Mouse (Mus musculus) CH12.LX (cell line): ENCODE results near the gene Arhgef28. TPM values are rescaled to one million over a fixed set of nuclear protein-coding genes. Genes with fewer than 3 reads are reported as not detected.

Experiments used
- DNase-seq: peaks from one replicate; pipeline ENCODE4 v3.0.0-alpha.2; 2013; ENCODE audit errors: extremely low read depth
- H3K27ac ChIP-seq: 2 replicates; pipeline ENCODE4 v1.5.1; 2012; ENCODE audit warnings: low read depth, mild to moderate bottlenecking, control low read depth, moderate library complexity; ENCODE audit not compliant: insufficient read depth
- H3K27me3 ChIP-seq: replicated peaks from 2 replicates; pipeline ENCODE3; 2012; ENCODE audit warnings: inconsistent platforms
- H3K36me3 ChIP-seq, 2 experiments: replicated peaks in 1 of 2; 2 replicates each; pipeline versions ENCODE3 to v1.6.1; 2012; ENCODE audit warnings: inconsistent platforms in 1 of 2, low read length in 1 of 2, mild to moderate bottlenecking in 1 of 2, mixed read lengths in 1 of 2, moderate library complexity in 1 of 2; ENCODE audit not compliant: control insufficient read depth in 1 of 2, insufficient read depth in 1 of 2
- H3K4me1 ChIP-seq, 2 experiments: 2 replicates each; pipeline ENCODE4 v1.6.1; 2012; ENCODE audit warnings: inconsistent platforms in 1 of 2, moderate library complexity in 1 of 2; ENCODE audit not compliant: insufficient read depth in 2 of 2, control insufficient read depth in 1 of 2
- H3K4me2 ChIP-seq: 2 replicates; pipeline ENCODE4 v1.6.1; 2012; ENCODE audit warnings: low read depth, mild to moderate bottlenecking, control low read depth; ENCODE audit not compliant: poor library complexity, insufficient read depth, severe bottlenecking
- H3K4me3 ChIP-seq, 3 experiments: fragments of 150-350 bp in 1 of 3; sonication (generic) in 1 of 3; replicated peaks in 1 of 3; 2 replicates each; pipeline versions ENCODE3 to v1.5.1; 2011 to 2012; ENCODE audit warnings: low read depth in 2 of 3, low read length in 2 of 3, mild to moderate bottlenecking in 2 of 3, moderate library complexity in 2 of 3, control low read depth in 1 of 3, improper control_type of control experiment in 1 of 3, inconsistent platforms in 1 of 3, mixed read lengths in 1 of 3; ENCODE audit not compliant: poor library complexity in 1 of 3
- H3K79me2 ChIP-seq: replicated peaks from 2 replicates; pipeline ENCODE4 v1.6.1; 2012; ENCODE audit warnings: mild to moderate bottlenecking, moderate library complexity; ENCODE audit not compliant: control insufficient read depth, poor library complexity, insufficient read depth, severe bottlenecking; ENCODE audit errors: extremely low read depth
- H3K9ac ChIP-seq: 2 replicates; pipeline ENCODE4 v1.6.1; 2012; ENCODE audit warnings: low read depth, mild to moderate bottlenecking, control low read depth, moderate library complexity; ENCODE audit not compliant: insufficient read depth
- H3K9me3 ChIP-seq: replicated peaks from 2 replicates; pipeline ENCODE3; 2012; ENCODE audit warnings: low read length, inconsistent platforms, mixed read lengths
- CHD2 ChIP-seq: IDR thresholded peaks from 2 replicates; pipeline ENCODE4 v1.6.1; 2011; ENCODE audit warnings: low read length, improper control_type of control experiment
- CTCF ChIP-seq, 2 experiments: IDR thresholded peaks in 1 of 2; conservative IDR thresholded peaks in 1 of 2; 2 replicates each; pipeline ENCODE4 v1.5.1; 2011 to 2012; ENCODE audit warnings: low read depth in 2 of 2, low read length in 2 of 2, improper control_type of control experiment in 1 of 2, inconsistent platforms in 1 of 2, mild to moderate bottlenecking in 1 of 2, moderate library complexity in 1 of 2
- EP300 ChIP-seq: IDR thresholded peaks from 2 replicates; pipeline ENCODE4 v1.6.1; 2011; ENCODE audit warnings: low read length, improper control_type of control experiment
- ETS1 ChIP-seq: conservative IDR thresholded peaks from 2 replicates; pipeline ENCODE4 v1.6.1; 2012; ENCODE audit warnings: low read depth, mild to moderate bottlenecking, inconsistent platforms, low read length, improper control_type of control experiment, moderate library complexity
- IRF4 ChIP-seq: IDR thresholded peaks from 2 replicates; pipeline ENCODE4 v1.6.1; 2014; ENCODE audit warnings: low read depth, mild to moderate bottlenecking, inconsistent platforms, low read length, improper control_type of control experiment
- JUND ChIP-seq: conservative IDR thresholded peaks from 2 replicates; pipeline ENCODE4 v1.6.1; 2011; ENCODE audit warnings: low read depth, low read length, improper control_type of control experiment
- KAT2A ChIP-seq: IDR thresholded peaks from 2 replicates; pipeline ENCODE4 v1.6.1; 2012; ENCODE audit warnings: low read length, improper control_type of control experiment, inconsistent platforms; ENCODE audit not compliant: insufficient replicate concordance
- MAZ ChIP-seq: IDR thresholded peaks from 2 replicates; pipeline ENCODE4 v1.6.1; 2012; ENCODE audit warnings: low read depth, mild to moderate bottlenecking, inconsistent platforms, low read length, improper control_type of control experiment, moderate library complexity
- MEF2A ChIP-seq: IDR thresholded peaks from 2 replicates; pipeline ENCODE4 v1.6.1; 2014; ENCODE audit warnings: low read depth, mild to moderate bottlenecking, inconsistent platforms, low read length, improper control_type of control experiment, borderline replicate concordance
- POLR2AphosphoS2 ChIP-seq: IDR thresholded peaks from 2 replicates; pipeline ENCODE4 v1.6.1; 2011; ENCODE audit warnings: low read depth, low read length, improper control_type of control experiment
- RCOR1 ChIP-seq: conservative IDR thresholded peaks from 2 replicates; pipeline ENCODE4 v1.6.1; 2012; ENCODE audit warnings: low read depth, mild to moderate bottlenecking, inconsistent platforms, low read length, improper control_type of control experiment
- SIN3A ChIP-seq: IDR thresholded peaks from 2 replicates; pipeline ENCODE4 v1.6.1; 2012; ENCODE audit warnings: low read length, improper control_type of control experiment, inconsistent platforms
- SMC3 ChIP-seq: IDR thresholded peaks from 2 replicates; pipeline ENCODE4 v1.6.1; 2011; ENCODE audit warnings: low read depth, low read length, improper control_type of control experiment
- UBTF ChIP-seq: IDR thresholded peaks from 2 replicates; pipeline ENCODE4 v1.6.1; 2012; ENCODE audit warnings: low read depth, mild to moderate bottlenecking, inconsistent platforms, low read length, improper control_type of control experiment, moderate library complexity
- USF1 ChIP-seq: IDR thresholded peaks from 2 replicates; pipeline ENCODE4 v1.6.1; 2014; ENCODE audit warnings: low read depth, mild to moderate bottlenecking, inconsistent platforms, low read length, improper control_type of control experiment
- USF2 ChIP-seq: conservative IDR thresholded peaks from 2 replicates; pipeline ENCODE4 v1.6.1; 2011; ENCODE audit warnings: low read depth, low read length, improper control_type of control experiment
- ZC3H11A ChIP-seq: IDR thresholded peaks from 2 replicates; pipeline ENCODE4 v1.6.1; 2012; ENCODE audit warnings: low read depth, mild to moderate bottlenecking, inconsistent platforms, low read length, improper control_type of control experiment
- dilution Hi-C: fragments of 300-500 bp; cut with MboI; formaldehyde crosslinking; loops from 2 replicates; pipeline ENCODE4 v1.14.3; 2020; ENCODE audit warnings: low sequenced_read_pairs; ENCODE audit not compliant: extremely low pct_unique_long_range_greater_than_20kb, extremely low pct_ligation_motif_present
- in situ Hi-C: fragments of 300-500 bp; cut with MboI; formaldehyde crosslinking; loops from 3 replicates; pipeline ENCODE4 v1.14.3; 2019; ENCODE audit warnings: low sequenced_read_pairs, low pct_ligation_motif_present, low pct_unique_long_range_greater_than_20kb, mixed read lengths
- polyA plus RNA-seq: library from polyadenylated mRNA; unstranded; fragments of >175 nt; gene quantifications from 2 replicates; pipeline ENCODE4 v1.2.1, GENCODE M21; 2012; ENCODE audit warnings: low read depth; ENCODE audit not compliant: insufficient read length
- total RNA-seq, 2 experiments: library from RNA; depleted of rRNA; stranded (reverse); fragments of 300-350 nt in 1 of 2; fragments of >200 nt in 1 of 2; gene quantifications; 2 replicates each; pipeline ENCODE4 v1.2.3; 2012 to 2014

Arhgef28 gene
- total RNA-seq (2012; rRNA removed), result 0.04 and 0.08 TPM in 2 replicates
- 0.07 and 0.23 TPM in 2 replicates for total RNA-seq (2014; rRNA removed)
- 0.20 and 0.24 TPM in 2 replicates for polyA plus RNA-seq

GRCm38 (mm10) chr13:98205771-98206545 lies at the start of gene Arhgef28:
Arhgef28 (minus strand) TSS chr13:98206439.
- peak within 1 kb of the TSS in 2 of 3 experiments; percentile 50 to 57 for H3K4me3 ChIP-seq
- no peaks in the 10 kb centered on the region for H3K36me3 ChIP-seq
- H3K9ac ChIP-seq, result peak within 1 kb of the TSS; percentile 31; the same call in 1 of the 2 replicates
- in situ Hi-C loops (no loop called here), dilution Hi-C loops (no loop called here)
- TF ChIP-seq EP300 (no peak), UBTF (peak; percentile 98), CHD2 (no peak), SMC3 (peak; percentile 44), SIN3A (0 out of 2 replicates have a peak, but pooled peaks have one; percentile 37), IRF4 (0 out of 2 replicates have a peak, but pooled peaks have one; percentile 19), CTCF (conservative IDR thresholded peaks at IDR 0.05 in 1 of 2, IDR thresholded peaks at IDR 0.05 in 1 of 2; ENCODE audit: low read depth in 2 of 2, low read length in 2 of 2) (peak in 1 of 2 experiments; percentile 70; a peak in 2 of 4 replicates)
- DNase-seq, result no peak
- peaks cover 0 to 18% of the 10 kb centered on the region in 2 experiments; a peak in 3 of 4 replicates for H3K4me1 ChIP-seq
- H3K79me2 ChIP-seq, result no peaks in the 10 kb centered on the region
- H3K27ac ChIP-seq, result no peak within 1 kb of the TSS
- peaks cover 3% of the 10 kb centered on the region for H3K9me3 ChIP-seq
- peaks cover 34% of the 10 kb centered on the region for H3K27me3 ChIP-seq
- H3K4me2 ChIP-seq, result peak within 1 kb of the TSS; percentile 99

- Histone ChIP-seq H3K9me3 (no peaks in the 10 kb centered on the region), H3K4me3 (no peak overlapping the region), H3K9ac (no peak overlapping the region), H3K27ac (no peak overlapping the region), H3K4me1 (no peaks in the 10 kb centered on the region), H3K4me2 (no peak overlapping the region), H3K36me3 (peaks cover 70 to 96% of the 10 kb centered on the region in 2 experiments), H3K27me3 (no peaks in the 10 kb centered on the region), H3K79me2 (peaks cover 14% of the 10 kb centered on the region)
- in situ Hi-C loops (no loop called here), dilution Hi-C loops (no loop called here)
- no peak for DNase-seq
- TF ChIP-seq KAT2A (no peak), MEF2A (no peak), RCOR1 (no peak), ZC3H11A (no peak), USF1 (no peak), POLR2AphosphoS2 (no peak), ETS1 (no peak), JUND (no peak), MAZ (no peak), CHD2 (no peak), CTCF (conservative IDR thresholded peaks at IDR 0.05 in 1 of 2, IDR thresholded peaks at IDR 0.05 in 1 of 2; ENCODE audit: low read depth in 2 of 2, low read length in 2 of 2) (no peak), USF2 (no peak)
These were observed 48.7 kb upstream of the Arhgef28 start for GRCm38 (mm10) chr13:98254921-98255320.
